Mouse (Mus musculus) forebrain, postnatal 0 days (tissue): Measurements from ENCODE around the gene Pigyl. TPM values are rescaled to one million over a fixed set of nuclear protein-coding genes. Genes with fewer than 3 reads are reported as not detected.
"Not testable (repeated sequence)": the region's sequence is repeated elsewhere in the genome, so short reads cannot be mapped to it uniquely, and the experiment has no call there.

Experiments used
- ATAC-seq: fragments of 200-750 bp; cut with Nextera tagmentation; 2 replicates; pipeline ENCODE4 v1.8.0; 2017; ENCODE audit warnings: mild to moderate bottlenecking, moderate library complexity
- DNase-seq: peaks from one replicate; pipeline ENCODE4 v3.0.0-alpha.2; 2015
- H3K27ac ChIP-seq: fragments of 300-500 bp; sonication (generic); 2 replicates; pipeline ENCODE4 v1.5.1; 2014; ENCODE audit warnings: low read depth, mild to moderate bottlenecking, antibody characterized with exemption, low read length, moderate library complexity, mixed read lengths
- H3K27me3 ChIP-seq: fragments of 300-500 bp; sonication (generic); 2 replicates; pipeline ENCODE4 v1.6.1; 2014; ENCODE audit warnings: mild to moderate bottlenecking, low read length, mixed read lengths; ENCODE audit not compliant: insufficient read depth
- H3K36me3 ChIP-seq: fragments of 300-500 bp; sonication (generic); 2 replicates; pipeline ENCODE4 v1.6.1; 2014; ENCODE audit warnings: mild to moderate bottlenecking, moderate library complexity; ENCODE audit not compliant: insufficient read depth
- H3K4me1 ChIP-seq: fragments of 300-500 bp; sonication (generic); 2 replicates; pipeline ENCODE4 v1.6.1; 2014; ENCODE audit warnings: antibody characterized with exemption; ENCODE audit not compliant: insufficient read depth
- H3K4me2 ChIP-seq: fragments of 300-500 bp; sonication (generic); 2 replicates; pipeline ENCODE4 v1.6.1; 2014; ENCODE audit warnings: low read depth, mild to moderate bottlenecking, moderate library complexity
- H3K4me3 ChIP-seq: fragments of 300-500 bp; sonication (generic); 2 replicates; pipeline ENCODE4 v1.5.1; 2014; ENCODE audit warnings: low read depth, low read length, mixed read lengths
- H3K9ac ChIP-seq: fragments of 300-500 bp; sonication (generic); 2 replicates; pipeline ENCODE4 v1.6.1; 2014; ENCODE audit warnings: mild to moderate bottlenecking
- H3K9me3 ChIP-seq: fragments of 300-500 bp; sonication (generic); 2 replicates; pipeline ENCODE4 v1.6.1; 2016; ENCODE audit warnings: low read length
- CTCF ChIP-seq: sonication (generic); IDR thresholded peaks from 2 replicates; pipeline ENCODE4 v1.5.1; 2016; ENCODE audit warnings: antibody characterized with exemption, control low read depth, low read depth
- WGBS: fragments of 180-500 bp; shearing (Covaris S2); extraction: QIAGEN DNeasy Blood & Tissue Kit; methylation state at CpG from one replicate; pipeline ENCODE4 v1.1.7; 2014; 5-methylcytosine and 5-hydroxymethylcytosine counted together
- polyA plus RNA-seq: library from polyadenylated mRNA; unstranded; fragments of >200 nt; fragmentation: Nextera tagmentation; extraction: Ambion mirVana; gene quantifications from 2 replicates; pipeline ENCODE4 v1.2.1, GENCODE M21; 2015
- total RNA-seq: library from RNA; depleted of rRNA; stranded (reverse); fragments of >200 nt; gene quantifications from 2 replicates; pipeline ENCODE4 v1.2.3, GENCODE M21; 2014

Pigyl gene
- total and polyA plus RNA-seq, 2 experiments from 2014 or later = 27.8 to 112 TPM

- DNase-seq = no peak
- no peaks in the 10 kb centered on the region for H3K36me3 ChIP-seq
- 89% methylated on average over 5 of the region's 5 CpGs for WGBS
- H3K4me2 ChIP-seq = no peak overlapping the region
- H3K4me1 ChIP-seq = no peaks in the 10 kb centered on the region
- H3K9ac ChIP-seq = no peak overlapping the region
- H3K4me3 ChIP-seq = no peak overlapping the region
- H3K9me3 ChIP-seq = no peaks in the 10 kb centered on the region
- no peaks in the 10 kb centered on the region for H3K27me3 ChIP-seq
- no peak for ATAC-seq
- TF ChIP-seq CTCF = no peak
- H3K27ac ChIP-seq = no peak overlapping the region
Measured at GRCm38 (mm10) chr9:22139746-22140145, 16.9 kb upstream of the Pigyl start.

GRCm38 (mm10) chr9:22143108-22144037, 13.3 kb upstream of the Pigyl start:
- H3K9me3 ChIP-seq = no peaks in the 10 kb centered on the region
- DNase-seq (peak; percentile 88), ATAC-seq (peak; percentile 62)
- no peaks in the 10 kb centered on the region for H3K27me3 ChIP-seq
- no peak overlapping the region for H3K4me2 ChIP-seq
- peak; percentile 91 for TF ChIP-seq CTCF
- WGBS = 57% methylated on average over 17 of the region's 17 CpGs
- H3K9ac ChIP-seq = no peak overlapping the region
- no peak overlapping the region for H3K27ac ChIP-seq
- H3K36me3 ChIP-seq = no peaks in the 10 kb centered on the region
- H3K4me3 ChIP-seq = no peak overlapping the region
- H3K4me1 ChIP-seq = no peaks in the 10 kb centered on the region

GRCm38 (mm10) chr9:22144304-22144965, 12.2 kb upstream of the Pigyl start:
- 86% methylated on average over 7 of the region's 8 CpGs for WGBS
- DNase-seq (no peak), ATAC-seq (no peak)
- no peaks in the 10 kb centered on the region for H3K9me3 ChIP-seq
- no peaks in the 10 kb centered on the region for H3K36me3 ChIP-seq
- H3K27ac ChIP-seq = no peak overlapping the region
- H3K9ac ChIP-seq = no peak overlapping the region
- no peak for TF ChIP-seq CTCF
- H3K4me1 ChIP-seq = no peaks in the 10 kb centered on the region
- H3K4me2 ChIP-seq = no peak overlapping the region
- H3K4me3 ChIP-seq = no peak overlapping the region
- no peaks in the 10 kb centered on the region for H3K27me3 ChIP-seq

DNA sequence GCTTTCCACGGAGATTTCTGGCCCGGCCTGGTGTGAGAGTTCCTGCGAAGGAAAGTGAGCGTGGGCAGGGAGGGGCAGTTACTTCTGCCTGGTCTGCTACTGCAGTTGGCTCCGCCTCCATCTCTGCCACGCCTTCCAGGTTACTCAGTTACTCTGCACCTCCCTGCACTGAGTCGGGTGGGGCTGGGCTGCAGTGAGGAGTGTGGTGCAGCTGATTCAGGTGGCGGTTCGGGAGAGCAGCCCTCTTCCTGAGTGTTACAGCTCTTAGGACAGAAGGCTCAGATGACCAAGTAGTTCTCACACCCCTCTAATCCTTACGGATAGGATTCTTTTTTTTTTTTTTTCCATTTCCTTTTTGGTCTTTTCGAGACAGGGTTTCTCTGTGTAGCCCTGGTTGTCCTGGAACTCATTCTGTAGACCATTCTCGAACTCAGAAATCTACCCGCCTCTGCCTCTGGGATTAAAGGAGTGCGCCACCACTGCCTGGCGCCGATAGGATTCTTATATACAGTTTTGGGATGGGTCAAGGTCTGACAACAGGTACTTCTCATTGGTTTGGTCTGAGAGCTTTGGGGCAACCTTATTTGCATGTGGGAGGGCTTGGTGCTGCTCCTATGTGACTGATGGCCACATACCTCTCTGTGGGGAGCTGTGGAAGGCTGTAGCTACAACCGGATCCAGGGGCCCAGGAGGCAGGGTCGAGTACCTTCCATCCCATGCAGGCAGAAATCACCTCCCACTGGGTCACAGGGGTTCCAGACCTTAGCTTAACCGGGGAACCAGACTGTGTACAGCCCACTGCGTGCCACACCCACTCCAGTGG, 7.0 kb upstream of the Pigyl start:
- no peak for TF ChIP-seq CTCF
- DNase-seq (no peak), ATAC-seq (no peak)
- WGBS = 87% methylated on average over 20 of the region's 20 CpGs
- no peak overlapping the region for H3K4me2 ChIP-seq
- H3K36me3 ChIP-seq = no peaks in the 10 kb centered on the region
- no peak overlapping the region for H3K9ac ChIP-seq
- no peak overlapping the region for H3K4me3 ChIP-seq
- no peaks in the 10 kb centered on the region for H3K9me3 ChIP-seq
- H3K27me3 ChIP-seq = no peaks in the 10 kb centered on the region
- no peak overlapping the region for H3K27ac ChIP-seq
- no peaks in the 10 kb centered on the region for H3K4me1 ChIP-seq

GRCm38 (mm10) chr9:22150249-22150693, 6.4 kb upstream of the Pigyl start:
- not testable (repeated sequence) for H3K9ac ChIP-seq, ATAC-seq, H3K4me2 ChIP-seq, H3K36me3 ChIP-seq, H3K27ac ChIP-seq, DNase-seq, H3K27me3 ChIP-seq, H3K4me3 ChIP-seq, H3K4me1 ChIP-seq, H3K9me3 ChIP-seq
- WGBS = 91% methylated on average over 7 of the region's 7 CpGs

- Histone ChIP-seq H3K9ac (no peak overlapping the region), H3K4me1 (no peaks in the 10 kb centered on the region), H3K27ac (no peak overlapping the region), H3K36me3 (no peaks in the 10 kb centered on the region), H3K9me3 (no peaks in the 10 kb centered on the region), H3K4me2 (no peak overlapping the region), H3K27me3 (no peaks in the 10 kb centered on the region), H3K4me3 (no peak overlapping the region)
- no peak for TF ChIP-seq CTCF
- no peak for ATAC-seq
- DNase-seq = no peak
- WGBS = 71% methylated on average over 2 of the region's 2 CpGs
Measured at GRCm38 (mm10) chr9:22150946-22151345, 5.7 kb upstream of the Pigyl start.
